Mouse (Mus musculus) granulocyte monocyte progenitor cell, adult 5-6 weeks (primary cell): Measurements from ENCODE around the gene Hoxb5. TPM values are rescaled to one million over a fixed set of nuclear protein-coding genes. Genes with fewer than 3 reads are reported as not detected.

Experiments used
- ATAC-seq: replicated peaks from 2 replicates; pipeline ENCODE4 v1.8.0; 2016; ENCODE audit warnings: mild to moderate bottlenecking, moderate TSS enrichment, inconsistent platforms; ENCODE audit not compliant: poor library complexity, severe bottlenecking
- total RNA-seq, 2 experiments: library from RNA; stranded (forward) in 1 of 2; stranded (reverse) in 1 of 2; fragments of 200-712, 200-1000 nt in 1 of 2; fragments of >200 nt in 1 of 2; fragmentation: Nextera tagmentation in 1 of 2; gene quantifications; 2 replicates each; pipeline ENCODE4 v1.2.3; 2014 to 2017

Gene Hoxb5
- total RNA-seq, 2 experiments from 2014 or later: 0.05 TPM; not detected in 1

DNA sequence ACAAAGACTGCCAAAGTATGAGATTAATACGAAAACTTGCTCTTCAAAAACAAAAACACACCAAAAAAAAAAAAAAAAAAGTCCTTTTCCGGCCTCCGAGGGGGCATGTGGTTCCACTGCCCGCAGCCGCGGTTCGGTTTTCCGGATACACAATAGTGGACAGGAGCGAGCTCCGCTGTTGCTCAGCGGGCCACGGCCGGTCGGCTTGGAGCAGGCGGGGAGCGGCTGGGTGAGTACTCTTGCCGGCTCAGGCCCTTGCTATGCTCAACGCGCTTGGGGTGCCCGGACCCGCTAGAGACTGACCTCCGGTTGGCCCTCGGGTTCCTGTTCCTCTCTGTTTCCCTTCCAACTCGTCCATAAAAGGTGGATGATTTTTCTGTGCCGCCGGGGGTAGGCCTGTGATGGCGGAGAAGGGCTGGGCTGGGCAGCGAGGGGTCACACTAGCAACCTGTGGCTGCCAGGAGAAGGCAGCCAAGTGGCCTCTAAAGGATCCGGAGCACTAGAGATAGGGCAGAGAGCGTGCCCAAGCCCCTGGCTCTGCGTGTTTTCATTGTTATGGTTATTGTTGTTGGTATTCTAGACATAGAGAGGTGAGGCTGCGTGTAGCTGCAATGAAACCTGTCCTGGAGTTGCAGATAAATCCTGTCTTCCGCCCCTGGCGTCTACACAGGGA is 11.7 kb downstream of the Hoxb5 start:
- no peak; the same call in 1 of the 2 replicates for ATAC-seq

GRCm38 (mm10) chr11:96315344-96315681 is 12.2 kb downstream of the Hoxb5 start:
- no peak for ATAC-seq

GRCm38 (mm10) chr11:96316696-96317607 is 13.8 kb downstream of the Hoxb5 start:
- no peak for ATAC-seq

DNA sequence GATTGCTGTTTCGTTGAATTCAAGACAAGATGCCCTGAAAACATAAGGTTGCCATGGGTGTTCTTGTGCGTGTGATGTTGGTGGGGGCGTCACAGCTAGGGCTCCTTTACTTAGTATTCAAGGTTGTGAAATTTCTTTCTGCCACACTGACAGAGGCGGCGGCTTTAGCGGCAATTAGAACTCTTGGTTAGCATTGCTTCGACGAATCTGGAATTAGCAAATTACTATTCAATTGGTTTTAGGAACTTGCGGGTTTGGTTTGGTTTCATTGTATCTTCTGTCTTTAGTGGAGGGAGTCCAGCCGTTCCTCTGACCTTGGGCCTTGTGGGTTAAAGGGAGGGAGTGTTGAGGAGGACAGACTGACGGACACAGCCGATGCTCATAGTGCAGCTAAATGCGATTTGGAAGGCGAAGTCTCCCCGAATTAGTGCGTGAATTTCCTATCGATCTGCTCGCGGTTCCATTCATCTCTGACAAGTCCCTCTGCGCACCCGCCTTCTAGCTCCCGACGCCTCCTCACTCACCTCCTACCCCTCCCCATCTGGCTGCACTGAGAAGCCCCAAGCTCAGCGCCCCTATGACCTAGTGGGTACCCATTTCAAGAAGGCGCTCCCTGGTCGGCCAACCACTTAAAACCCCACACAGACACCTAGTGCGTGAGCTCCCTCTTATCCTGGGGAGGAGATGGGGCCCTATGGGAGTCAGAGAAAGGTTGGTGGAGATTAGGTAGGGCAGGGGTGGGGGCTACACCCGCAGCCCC is 14.7 kb downstream of the Hoxb5 start, which contains the start of gene Hoxb4:
Gene Hoxb4, plus strand, starts transcription at position 660 of the 760 bp plus-strand sequence.
- ATAC-seq: peak; percentile 56

- ATAC-seq: peak; percentile 68
These were observed 15.4 kb downstream of the Hoxb5 start for GRCm38 (mm10) chr11:96318368-96319070.

GRCm38 (mm10) chr11:96319071-96319902 is 16.2 kb downstream of the Hoxb5 start:
- ATAC-seq: no peak

- peak; percentile 42 for ATAC-seq
These were observed 16.8 kb downstream of the Hoxb5 start for GRCm38 (mm10) chr11:96319910-96320309.

DNA sequence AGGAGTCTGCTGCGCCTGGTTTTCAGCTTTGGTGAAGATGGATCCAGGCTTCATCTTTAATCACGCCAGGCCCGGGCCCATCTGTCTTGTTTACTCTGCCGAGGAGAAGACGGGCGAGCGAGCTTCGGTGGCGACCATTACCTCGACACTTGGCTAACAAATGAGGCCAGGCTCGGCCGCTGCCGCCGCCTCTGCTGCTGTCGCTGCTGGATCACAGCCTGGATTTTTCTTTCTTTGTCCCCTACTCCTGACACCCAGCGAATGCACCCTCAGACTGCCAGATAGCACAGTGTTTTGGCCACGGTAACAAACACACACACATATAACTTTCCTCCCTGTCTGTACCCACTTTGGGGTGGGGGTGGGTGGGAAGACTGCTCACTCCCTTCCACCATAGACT is 17.6 kb downstream of the Hoxb5 start:
- no peak for ATAC-seq

DNA sequence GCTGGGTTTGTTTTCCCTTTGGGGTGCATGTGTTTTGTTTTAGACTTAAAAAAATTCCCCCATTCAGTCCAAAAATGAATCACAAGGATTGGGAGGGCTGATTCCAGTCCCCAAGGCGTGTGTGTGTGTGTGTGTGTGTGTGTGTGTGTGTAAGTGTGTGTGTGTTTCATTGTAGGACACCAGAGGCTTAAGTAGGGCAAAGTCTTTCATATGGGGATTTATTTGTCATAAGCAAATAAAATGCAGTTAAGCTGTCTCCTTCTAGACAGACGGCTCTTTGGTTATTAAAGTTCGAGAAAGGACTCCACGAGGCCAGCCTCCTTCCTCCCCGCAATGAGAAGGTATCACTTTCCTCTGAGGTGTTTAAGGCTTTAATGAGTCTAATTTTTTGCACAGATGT is 18.7 kb downstream of the Hoxb5 start:
- no peak for ATAC-seq

DNA sequence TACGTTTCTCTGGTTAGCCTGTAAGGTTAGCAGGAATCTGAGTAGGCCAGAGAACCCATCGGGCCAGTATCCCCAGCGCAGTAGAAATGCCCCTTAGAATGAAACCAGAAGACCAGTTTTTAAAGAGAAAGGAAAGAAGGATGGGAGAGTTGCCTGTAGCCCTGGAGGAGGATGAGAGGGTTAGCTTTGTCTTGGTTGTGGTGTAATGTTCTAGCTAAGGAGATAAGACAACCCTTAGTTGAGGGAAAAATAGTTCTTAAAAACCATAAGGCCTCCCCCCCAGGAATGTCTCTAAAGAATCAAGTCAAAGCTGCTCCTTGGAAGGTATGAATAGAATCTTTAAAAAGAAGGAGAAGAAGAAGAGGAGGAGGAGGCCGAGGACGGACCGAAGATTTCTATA is 19.6 kb downstream of the Hoxb5 start:
- ATAC-seq: no peak

DNA sequence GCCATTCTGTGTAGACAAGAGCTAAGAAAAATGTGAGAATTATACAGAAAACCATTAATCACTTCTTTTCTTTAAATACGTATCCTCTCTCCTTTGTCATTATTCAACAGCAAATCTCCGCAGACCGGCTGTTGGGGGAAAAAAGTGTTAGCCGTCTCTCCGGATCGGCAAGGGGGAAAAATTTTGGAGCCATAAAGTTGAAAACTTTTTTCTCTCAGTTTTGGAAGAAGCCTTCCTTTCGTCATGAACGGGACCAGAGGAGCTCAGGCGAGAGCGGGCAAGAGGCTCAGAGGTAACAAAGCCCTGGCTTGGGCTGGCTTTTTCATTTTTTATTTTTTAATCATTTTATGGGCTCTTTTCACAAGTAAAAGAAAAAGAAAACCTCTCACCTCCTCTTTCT is 20.0 kb downstream of the Hoxb5 start, which contains the start of gene Hoxb3:
Gene Hoxb3, plus strand, starts transcription at position 173 of the 400 bp plus-strand sequence.
- no peak for ATAC-seq

- ATAC-seq: no peak
These were observed 21.0 kb downstream of the Hoxb5 start for GRCm38 (mm10) chr11:96324125-96324524.

DNA sequence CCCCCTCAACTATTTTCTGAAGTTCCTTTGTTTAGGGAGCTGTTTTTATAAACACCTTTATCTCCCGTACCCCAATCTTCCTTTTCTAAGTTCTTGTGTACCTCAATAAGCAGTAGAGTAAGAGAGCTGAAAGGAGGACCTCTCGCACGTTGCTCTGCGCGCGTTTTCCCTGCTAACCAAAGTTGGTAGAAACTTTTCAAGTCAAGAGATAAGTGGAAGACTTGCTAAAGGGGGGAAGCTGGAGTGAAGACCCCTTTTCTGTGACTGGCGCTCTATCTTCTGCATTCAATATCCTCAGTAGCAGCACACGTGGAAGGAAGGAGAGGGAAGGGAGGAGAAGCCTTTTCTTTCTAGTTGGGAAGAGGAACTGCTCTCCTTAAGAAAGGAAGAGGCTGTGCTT is 21.8 kb downstream of the Hoxb5 start:
- ATAC-seq: no peak

DNA sequence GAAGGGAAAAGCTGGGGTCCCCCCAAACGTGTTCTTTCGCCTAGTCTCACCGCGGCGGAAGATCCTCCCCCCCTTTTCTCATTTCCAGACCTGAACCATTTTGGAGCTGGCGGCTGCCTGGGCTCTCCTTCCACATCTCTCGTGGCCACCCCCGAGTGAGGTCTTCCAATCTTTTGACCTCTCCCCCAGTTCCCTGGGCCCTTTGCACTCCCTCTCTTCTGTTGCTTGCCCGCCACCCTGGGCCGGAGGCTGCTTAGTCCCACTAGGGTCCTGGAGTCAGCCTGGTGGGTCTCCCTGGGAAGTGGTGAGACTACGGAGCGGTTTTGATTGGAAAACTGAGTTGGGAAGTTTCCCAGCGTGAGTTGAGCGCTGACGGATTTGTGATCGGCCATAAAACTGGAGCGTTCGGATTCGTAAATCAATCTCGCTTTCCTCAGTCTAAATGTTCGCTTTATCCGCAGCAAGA is 22.6 kb downstream of the Hoxb5 start:
- no peak for ATAC-seq

- ATAC-seq: no peak
These were observed 23.6 kb downstream of the Hoxb5 start for GRCm38 (mm10) chr11:96326705-96327104.

- no peak for ATAC-seq
These were observed 24.0 kb downstream of the Hoxb5 start for GRCm38 (mm10) chr11:96327122-96327521.

GRCm38 (mm10) chr11:96327750-96328149 is 24.6 kb downstream of the Hoxb5 start:
- ATAC-seq: no peak

- ATAC-seq: no peak
These were observed 25.5 kb downstream of the Hoxb5 start for GRCm38 (mm10) chr11:96328605-96329004.

DNA sequence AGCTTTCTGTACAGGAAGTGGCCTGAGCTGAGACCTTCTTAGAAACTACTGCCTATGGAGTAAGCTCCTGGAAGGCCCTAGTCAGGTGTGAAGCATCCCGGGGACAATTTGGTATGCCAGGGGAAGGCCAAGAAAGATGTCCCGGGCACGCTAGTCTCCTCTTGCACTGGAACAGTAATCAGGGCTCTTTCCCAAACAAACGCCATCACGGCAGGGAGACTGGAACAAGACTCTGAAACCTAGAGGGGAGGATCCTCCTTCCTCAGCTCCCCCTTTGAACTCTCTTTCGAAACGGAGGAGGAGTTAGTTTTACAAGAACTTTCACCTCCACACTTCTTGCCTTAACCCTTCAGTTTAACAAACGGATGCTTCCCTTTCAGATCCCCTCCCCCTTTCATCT is 29.0 kb downstream of the Hoxb5 start:
- 0 out of 2 replicates have a peak, but pooled peaks have one; percentile 7 for ATAC-seq
